Mouse (Mus musculus): ENCODE measurements around the gene Paxx. TPM values are rescaled to one million over a fixed set of nuclear protein-coding genes. Genes with fewer than 3 reads are reported as not detected.
A peak's percentile ranks its signal among the peaks of the same experiment; 100 is the strongest.

The Paxx gene
- polyA plus RNA-seq, 1 experiment: 196 TPM

- DNase-seq: no peak
- H3K4me3 ChIP-seq (replicated peaks; ENCODE audit: insufficient read depth, low read depth, low read length): no peak within 1 kb of the TSS
- H3K4me1 ChIP-seq (ENCODE audit: control insufficient read depth, insufficient read depth, low read length): peaks cover 40% of the 10 kb centered on the region
- H3K27ac ChIP-seq (ENCODE audit: insufficient read depth, low read length): peak within 1 kb of the TSS; percentile 28; the same call in 1 of the 2 replicates
- TF ChIP-seq POLR2A (IDR thresholded peaks at IDR 0.05; ENCODE audit: borderline replicate concordance, insufficient read depth, low read length) (peak; percentile 13; the same call in 1 of the 2 replicates), CTCF (IDR thresholded peaks at IDR 0.05; ENCODE audit: borderline replicate concordance, insufficient read depth, low read depth, low read length) (no peak)
- H3K27me3 ChIP-seq (ENCODE audit: control insufficient read depth, insufficient read depth, low read length): no peaks in the 10 kb centered on the region
- WGBS: 59% methylated on average over 14 of the region's 14 CpGs
Measured at GRCm38 (mm10) chr2:25456205-25456953, 4.5 kb downstream of the Paxx start, which contains the start of gene Clic3. Gene Clic3 (plus strand): TSS chr2:25456838.

- Histone ChIP-seq H3K27ac (ENCODE audit: insufficient read depth, low read length) (no peak overlapping the region), H3K27me3 (ENCODE audit: control insufficient read depth, insufficient read depth, low read length) (no peaks in the 10 kb centered on the region), H3K4me3 (replicated peaks; ENCODE audit: insufficient read depth, low read depth, low read length) (no peak overlapping the region), H3K4me1 (ENCODE audit: control insufficient read depth, insufficient read depth, low read length) (peaks cover 24% of the 10 kb centered on the region)
- WGBS: 89% methylated on average over 1 of the region's 1 CpGs
- no peak for DNase-seq
- TF ChIP-seq POLR2A (IDR thresholded peaks at IDR 0.05; ENCODE audit: borderline replicate concordance, insufficient read depth, low read length) (no peak), CTCF (IDR thresholded peaks at IDR 0.05; ENCODE audit: borderline replicate concordance, insufficient read depth, low read depth, low read length) (no peak)
Measured at GRCm38 (mm10) chr2:25452951-25453350, 7.9 kb downstream of the Paxx start.

- 81% methylated on average over 8 of the region's 8 CpGs for WGBS
- no peaks in the 10 kb centered on the region for H3K27me3 ChIP-seq (ENCODE audit: control insufficient read depth, insufficient read depth, low read length)
- TF ChIP-seq POLR2A (IDR thresholded peaks at IDR 0.05; ENCODE audit: borderline replicate concordance, insufficient read depth, low read length): no peak
- TF ChIP-seq CTCF (IDR thresholded peaks at IDR 0.05; ENCODE audit: borderline replicate concordance, insufficient read depth, low read depth, low read length): no peak
- no peak overlapping the region for H3K27ac ChIP-seq (ENCODE audit: insufficient read depth, low read length)
- DNase-seq: no peak
- H3K4me1 ChIP-seq (ENCODE audit: control insufficient read depth, insufficient read depth, low read length): peaks cover 5% of the 10 kb centered on the region
- no peak overlapping the region for H3K4me3 ChIP-seq (replicated peaks; ENCODE audit: insufficient read depth, low read depth, low read length)
Measured at GRCm38 (mm10) chr2:25450853-25451647, 9.8 kb downstream of the Paxx start.

DNA sequence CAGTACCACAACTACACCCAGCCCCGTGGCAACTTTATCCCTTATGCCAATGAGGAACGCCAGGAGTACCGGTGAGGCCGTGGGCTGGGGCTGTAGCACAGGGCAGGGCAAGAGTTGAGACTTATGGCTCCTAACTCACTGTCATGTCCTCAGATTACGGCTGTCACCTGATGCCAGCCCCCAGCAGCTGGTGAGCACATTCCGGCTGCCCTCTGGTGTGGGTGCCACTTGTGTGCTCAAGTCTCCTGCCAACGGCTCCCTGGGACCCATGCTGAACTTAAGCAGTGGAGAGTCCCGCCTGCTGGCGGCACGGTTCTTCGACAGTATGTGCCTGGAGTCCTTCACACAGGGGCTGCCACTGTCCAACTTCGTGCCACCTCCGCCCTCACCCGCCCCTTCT is 18.2 kb downstream of the Paxx start:
- peaks cover 21% of the 10 kb centered on the region for H3K4me1 ChIP-seq (ENCODE audit: control insufficient read depth, insufficient read depth, low read length)
- TF ChIP-seq CTCF (IDR thresholded peaks at IDR 0.05; ENCODE audit: borderline replicate concordance, insufficient read depth, low read depth, low read length) (no peak), POLR2A (IDR thresholded peaks at IDR 0.05; ENCODE audit: borderline replicate concordance, insufficient read depth, low read length) (no peak)
- H3K27ac ChIP-seq (ENCODE audit: insufficient read depth, low read length): no peak overlapping the region
- WGBS: 76% methylated on average over 14 of the region's 14 CpGs
- no peak for DNase-seq
- H3K4me3 ChIP-seq (replicated peaks; ENCODE audit: insufficient read depth, low read depth, low read length): no peak overlapping the region
- H3K27me3 ChIP-seq (ENCODE audit: control insufficient read depth, insufficient read depth, low read length): no peaks in the 10 kb centered on the region

DNA sequence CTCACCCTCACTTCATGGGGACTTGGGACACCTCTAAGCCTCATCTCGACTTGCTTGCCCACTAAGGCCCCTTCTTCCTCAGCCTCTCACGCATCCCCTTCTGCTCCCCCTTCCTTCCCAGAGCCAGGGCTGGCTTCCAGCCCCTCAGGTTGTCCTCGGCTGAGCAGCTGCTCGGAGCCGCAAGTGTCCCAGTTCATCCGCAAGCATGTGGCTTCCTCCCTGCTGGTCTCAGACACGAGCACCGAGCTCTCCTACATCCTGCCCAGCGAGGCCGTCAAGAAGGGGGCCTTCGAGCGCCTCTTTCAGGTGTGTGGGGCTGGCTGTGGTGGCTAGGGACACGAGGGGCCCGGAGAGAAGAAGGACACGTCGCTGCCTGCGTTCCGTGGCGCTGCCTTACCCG is 19.8 kb downstream of the Paxx start:
- Histone ChIP-seq H3K4me1 (ENCODE audit: control insufficient read depth, insufficient read depth, low read length) (peaks cover 35% of the 10 kb centered on the region), H3K27ac (ENCODE audit: insufficient read depth, low read length) (0 out of 2 replicates have a peak overlapping the region, but pooled peaks have one; percentile 6), H3K27me3 (ENCODE audit: control insufficient read depth, insufficient read depth, low read length) (no peaks in the 10 kb centered on the region), H3K4me3 (replicated peaks; ENCODE audit: insufficient read depth, low read depth, low read length) (no peak overlapping the region)
- DNase-seq: peak in 1 of 2 experiments; percentile 54
- no peak for TF ChIP-seq CTCF (IDR thresholded peaks at IDR 0.05; ENCODE audit: borderline replicate concordance, insufficient read depth, low read depth, low read length)
- TF ChIP-seq POLR2A (IDR thresholded peaks at IDR 0.05; ENCODE audit: borderline replicate concordance, insufficient read depth, low read length): no peak
- 28% methylated on average over 20 of the region's 20 CpGs for WGBS

GRCm38 (mm10) chr2:25436286-25436820 is 24.5 kb downstream of the Paxx start:
- peaks cover 74% of the 10 kb centered on the region for H3K4me1 ChIP-seq (ENCODE audit: control insufficient read depth, insufficient read depth, low read length)
- no peak for TF ChIP-seq POLR2A (IDR thresholded peaks at IDR 0.05; ENCODE audit: borderline replicate concordance, insufficient read depth, low read length)
- TF ChIP-seq CTCF (IDR thresholded peaks at IDR 0.05; ENCODE audit: borderline replicate concordance, insufficient read depth, low read depth, low read length): no peak
- no peak overlapping the region for H3K27ac ChIP-seq (ENCODE audit: insufficient read depth, low read length)
- 73% methylated on average over 10 of the region's 10 CpGs for WGBS
- peak in 1 of 2 experiments; percentile 33 for DNase-seq
- H3K4me3 ChIP-seq (replicated peaks; ENCODE audit: insufficient read depth, low read depth, low read length): no peak overlapping the region
- no peaks in the 10 kb centered on the region for H3K27me3 ChIP-seq (ENCODE audit: control insufficient read depth, insufficient read depth, low read length)

DNA sequence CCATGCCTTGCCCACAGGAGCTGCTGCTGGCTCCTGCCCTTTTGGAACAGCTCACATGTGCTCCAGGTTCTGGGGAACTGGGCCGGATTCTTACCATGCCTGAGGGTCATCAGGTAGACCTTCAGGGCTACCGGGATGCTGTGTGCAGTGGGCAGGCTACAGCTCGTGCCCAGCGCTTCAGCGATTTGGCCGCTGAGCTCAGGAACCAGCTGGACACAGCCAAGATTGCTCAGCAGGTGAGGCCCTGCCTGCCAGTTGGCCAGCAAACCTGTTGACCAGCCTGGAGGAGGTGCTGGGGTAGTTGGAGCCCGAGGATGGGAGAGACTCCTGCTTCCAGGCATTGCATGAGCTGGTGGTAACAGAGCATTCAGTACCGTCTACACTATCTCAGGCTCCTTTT is 26.6 kb downstream of the Paxx start:
- Histone ChIP-seq H3K27me3 (ENCODE audit: control insufficient read depth, insufficient read depth, low read length) (no peaks in the 10 kb centered on the region), H3K4me3 (replicated peaks; ENCODE audit: insufficient read depth, low read depth, low read length) (peak overlapping the region; percentile 2), H3K27ac (ENCODE audit: insufficient read depth, low read length) (peak overlapping the region; percentile 77), H3K4me1 (ENCODE audit: control insufficient read depth, insufficient read depth, low read length) (peaks cover 75% of the 10 kb centered on the region)
- WGBS: 7% methylated on average over 8 of the region's 8 CpGs
- TF ChIP-seq POLR2A (IDR thresholded peaks at IDR 0.05; ENCODE audit: borderline replicate concordance, insufficient read depth, low read length) (no peak; the same call in 1 of the 2 replicates), CTCF (IDR thresholded peaks at IDR 0.05; ENCODE audit: borderline replicate concordance, insufficient read depth, low read depth, low read length) (peak; percentile 23; the same call in 1 of the 2 replicates)
- peak; percentile 97 to 98 for DNase-seq

Data from cerebellum, adult 2 months (tissue).